Mouse (Mus musculus) thymus, adult 2 months (tissue): Measurements from ENCODE around the gene Rgn.

Experiments used
- CTCF ChIP-seq: fragments of 200-500 bp; IDR thresholded peaks from 2 replicates; pipeline ENCODE4 v1.5.1; 2012; ENCODE audit warnings: mild to moderate bottlenecking, control low read depth, low read length, moderate library complexity, borderline replicate concordance; ENCODE audit not compliant: control insufficient read depth, poor library complexity, insufficient read depth; ENCODE audit errors: extremely low read depth
- POLR2A ChIP-seq: fragments of 200-500 bp; IDR thresholded peaks from 2 replicates; pipeline ENCODE4 v1.6.1; 2012; ENCODE audit warnings: mild to moderate bottlenecking, low read length, control low read depth, moderate library complexity; ENCODE audit not compliant: control insufficient read depth, poor library complexity, insufficient read depth; ENCODE audit errors: extremely low read depth

GRCm38 (mm10) chrX:20573927-20574326 lies 24.3 kb downstream of the Rgn start:
- TF ChIP-seq CTCF (no peak), POLR2A (no peak)
